Mouse (Mus musculus): Measurements from ENCODE around the gene Rexo1.

DNA sequence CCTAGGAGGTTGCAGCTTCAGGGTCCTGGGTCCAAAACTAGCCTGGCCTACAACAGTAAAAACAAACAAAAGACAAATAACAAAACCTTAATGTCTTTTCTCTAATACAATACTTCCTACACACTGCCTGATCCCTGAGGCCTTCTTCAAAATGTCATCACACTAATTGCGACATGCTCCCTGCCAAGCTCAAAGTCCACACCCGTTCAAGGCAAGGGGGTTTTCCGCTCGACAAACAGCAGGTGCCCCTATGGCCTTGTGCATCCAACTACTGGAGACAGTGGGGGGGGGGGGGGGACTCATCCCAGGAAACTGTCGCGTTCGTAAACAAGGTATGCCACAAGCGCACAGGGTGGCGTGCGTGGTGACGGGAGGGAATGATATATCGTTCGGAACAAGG, 739 bp downstream of the Rexo1 start:
- TF ChIP-seq CTCF (IDR thresholded peaks at IDR 0.05; ENCODE audit: low read depth, low read length) (no peak), GATA2 (IDR thresholded peaks at IDR 0.05; ENCODE audit: borderline replicate concordance, low read depth, low read length) (no peak)

Measured in G1E (cell line).